Comparison of ENCODE assay signal across 8 mouse cellular contexts in genomic region chr5:90366121-90367066, GRCm38 (mm10). TPM values are rescaled to one million over a fixed set of nuclear protein-coding genes. Genes with fewer than 3 reads are reported as not detected.
DNase-seq lines count a peak whose midpoint lies in the region; ATAC-seq and TF ChIP-seq lines count a peak whose summit lies in the region.

Gene Ankrd17 (minus strand): TSS chr5:90366577.

- no peaks in the 10 kb centered on the region for H3K9me3 ChIP-seq in hindbrain, embryonic 16.5 days (ENCODE audit: control insufficient read depth, low read length)

- under 1% methylated on average over 59 of the region's 104 CpGs for WGBS in hindbrain, embryonic 16.5 days

- H3K4me2 ChIP-seq in hindbrain, embryonic 16.5 days (ENCODE audit: low read length): peak within 1 kb of the TSS; percentile 83

- H3K4me3 ChIP-seq in hindbrain, embryonic 16.5 days (ENCODE audit: low read length): peak within 1 kb of the TSS; percentile 96
- H3K4me3 ChIP-seq in left cerebral cortex, adult 2 months: peak within 1 kb of the TSS; percentile 94

- H3K36me3 ChIP-seq in hindbrain, embryonic 16.5 days (ENCODE audit: control insufficient read depth, insufficient read depth, low read length): no peaks in the 10 kb centered on the region

- peak; percentile 97 for ATAC-seq in hindbrain, embryonic 16.5 days
- peak; percentile 80 for ATAC-seq in megakaryocyte, adult 5-6 weeks (ENCODE audit: poor library complexity, severe bottlenecking)

- intact Hi-C loops in left cerebral cortex, adult 2 months (cut with DNase I): loop anchor here (1.0 kb wide), 2 partner anchors 142 to 198 kb away; partner anchors contain the start of gene Cox18

- peaks cover 16% of the 10 kb centered on the region for H3K4me1 ChIP-seq in hindbrain, embryonic 16.5 days (ENCODE audit: control insufficient read depth, insufficient read depth, low read depth, low read length)

- no peak for TF ChIP-seq CTCF in left cerebral cortex, adult 2 months (IDR thresholded peaks at IDR 0.05)

- peak within 1 kb of the TSS; percentile 98 for H3K9ac ChIP-seq in hindbrain, embryonic 16.5 days (ENCODE audit: low read depth, low read length)

- peak; percentile 94 for DNase-seq in T-cell, adult 2 months (ENCODE audit: low spot score)
- DNase-seq in cerebellum, postnatal 36 days: peak; percentile 90 to 91
- DNase-seq in gastrocnemius, adult 18-20 months (ENCODE audit: low spot score): peak; percentile 88
- DNase-seq in left cerebral cortex, adult 2 months (ENCODE audit: extremely low spot score in 1 of 2, low spot score in 2 of 2): peak; percentile 93 to 94
- peak; percentile 89 to 93 for DNase-seq in right cerebral cortex, adult 2 months (ENCODE audit: low spot score in 2 of 2)
- DNase-seq in urinary bladder, postnatal 14 days (ENCODE audit: low spot score): peak; percentile 91

- H3K27ac ChIP-seq in hindbrain, embryonic 16.5 days (ENCODE audit: low read depth, low read length): peak within 1 kb of the TSS; percentile 99
- peak within 1 kb of the TSS; percentile 99 for H3K27ac ChIP-seq in left cerebral cortex, adult 2 months

- H3K27me3 ChIP-seq in hindbrain, embryonic 16.5 days (replicated peaks; ENCODE audit: control insufficient read depth, insufficient read depth, low read length): no peaks in the 10 kb centered on the region

RNA-seq across cellular contexts. Expression of gene Ankrd17, which starts in this region (rescaled TPM):
- total RNA-seq in gastrocnemius, adult 18-20 months (2021): 10 to 100 TPM; 46.7 to 51.7 TPM
- 26.5 and 27.3 TPM in 2 replicates for polyA plus RNA-seq in hindbrain, embryonic 16.5 days (2015; fragmentation: Nextera tagmentation; extraction: Ambion mirVana)
- 100 to 1,000 TPM; 124 TPM for total RNA-seq in left cerebral cortex, adult 2 months (2021)
- total RNA-seq in megakaryocyte, adult 5-6 weeks (2015): 54.9 and 57.0 TPM in 2 replicates
- total RNA-seq in megakaryocyte, adult 5-6 weeks (2017): 44.0 and 61.7 TPM in 2 replicates

Comparison
In these comparisons a context has a peak if more than half of its experiments do, and no peak if none do; other contexts are left out.
1. Peak in every context shown above with its lines: DNase-seq, ATAC-seq, H3K4me3 ChIP-seq and H3K27ac ChIP-seq.